Mouse (Mus musculus) MEL (cell line): ENCODE measurements around the gene Zic3. TPM values are rescaled to one million over a fixed set of nuclear protein-coding genes. Genes with fewer than 3 reads are reported as not detected.

Experiments used
- DNase-seq: peaks from one replicate; pipeline ENCODE4 v3.0.0; 2011; ENCODE audit warnings: low read depth, low spot score
- H3K27ac ChIP-seq: 2 replicates; pipeline ENCODE4 v1.5.1; 2012; ENCODE audit warnings: low read depth, mild to moderate bottlenecking, control low read depth, low read length, moderate library complexity; ENCODE audit not compliant: control insufficient read depth
- H3K27me3 ChIP-seq, 2 experiments: fragments of 150-350 bp in 1 of 2; sonication (generic) in 1 of 2; 2 replicates each; pipeline ENCODE4 v1.6.1; 2012; ENCODE audit warnings: low read length in 2 of 2, mild to moderate bottlenecking in 2 of 2, improper control_type of control experiment in 1 of 2, moderate library complexity in 1 of 2; ENCODE audit not compliant: insufficient read depth in 2 of 2, control insufficient read depth in 1 of 2
- H3K36me3 ChIP-seq, 2 experiments: 2 replicates each; pipeline ENCODE4 v1.6.1; 2012 to 2014; ENCODE audit warnings: low read length in 2 of 2, improper control_type of control experiment in 1 of 2, inconsistent platforms in 1 of 2, mild to moderate bottlenecking in 1 of 2; ENCODE audit not compliant: insufficient read depth in 2 of 2, control insufficient read depth in 1 of 2
- H3K4me1 ChIP-seq, 2 experiments: fragments of 150-350 bp in 1 of 2; sonication (generic) in 1 of 2; 2 replicates each; pipeline ENCODE4 v1.6.1; 2012; ENCODE audit warnings: low read length in 2 of 2, improper control_type of control experiment in 1 of 2, mild to moderate bottlenecking in 1 of 2; ENCODE audit not compliant: insufficient read depth in 2 of 2, control insufficient read depth in 1 of 2
- H3K4me3 ChIP-seq, 2 experiments: fragments of 150-350 bp in 1 of 2; sonication (generic) in 1 of 2; 2 replicates each; pipeline ENCODE4 v1.5.1; 2012; ENCODE audit warnings: low read depth in 2 of 2, low read length in 2 of 2, mild to moderate bottlenecking in 2 of 2, moderate library complexity in 2 of 2, control low read depth in 1 of 2, improper control_type of control experiment in 1 of 2; ENCODE audit not compliant: control insufficient read depth in 1 of 2, insufficient read depth in 1 of 2
- H3K79me2 ChIP-seq: 2 replicates; pipeline ENCODE4 v1.6.1; 2012; ENCODE audit warnings: mild to moderate bottlenecking, low read length, moderate library complexity; ENCODE audit not compliant: control insufficient read depth, poor library complexity, insufficient read depth
- H3K9ac ChIP-seq: 2 replicates; pipeline ENCODE4 v1.6.1; 2012; ENCODE audit warnings: low read depth, mild to moderate bottlenecking, control low read depth, low read length, moderate library complexity; ENCODE audit not compliant: control insufficient read depth, poor library complexity, severe bottlenecking
- H3K9me3 ChIP-seq: fragments of 150-350 bp; sonication (generic); replicated peaks from 2 replicates; pipeline ENCODE4 v1.6.1; 2012; ENCODE audit warnings: mild to moderate bottlenecking, low read length, improper control_type of control experiment, moderate library complexity; ENCODE audit not compliant: insufficient read depth
- CHD1 ChIP-seq: IDR thresholded peaks from 2 replicates; pipeline ENCODE4 v1.6.1; 2012; ENCODE audit warnings: low read depth, mild to moderate bottlenecking, inconsistent platforms, low read length, improper control_type of control experiment
- CHD2 ChIP-seq: IDR thresholded peaks from 2 replicates; pipeline ENCODE4 v1.6.1; 2011; ENCODE audit warnings: low read length, improper control_type of control experiment
- E2F4 ChIP-seq: IDR thresholded peaks from 2 replicates; pipeline ENCODE4 v1.6.1; 2011; ENCODE audit warnings: low read depth, low read length, improper control_type of control experiment, borderline replicate concordance
- ELF1 ChIP-seq: IDR thresholded peaks from 2 replicates; pipeline ENCODE4 v1.6.1; 2014; ENCODE audit warnings: low read depth, mild to moderate bottlenecking, inconsistent platforms, low read length, improper control_type of control experiment, moderate library complexity
- EP300 ChIP-seq, 2 experiments: IDR thresholded peaks; 2 replicates each; pipeline ENCODE4 v1.6.1; 2011; ENCODE audit warnings: improper control_type of control experiment in 2 of 2, low read length in 2 of 2, low read depth in 1 of 2, mild to moderate bottlenecking in 1 of 2
- GABPA ChIP-seq: IDR thresholded peaks from 2 replicates; pipeline ENCODE4 v1.6.1; 2012; ENCODE audit warnings: low read depth, mild to moderate bottlenecking, inconsistent platforms, low read length, improper control_type of control experiment, moderate library complexity
- HCFC1 ChIP-seq: IDR thresholded peaks from 2 replicates; pipeline ENCODE4 v1.6.1; 2012; ENCODE audit warnings: low read depth, mild to moderate bottlenecking, inconsistent platforms, low read length, improper control_type of control experiment, moderate library complexity
- JUND ChIP-seq: IDR thresholded peaks from 2 replicates; pipeline ENCODE4 v1.6.1; 2011; ENCODE audit warnings: low read depth, mild to moderate bottlenecking, improper control_type of control experiment, low read length
- KAT2A ChIP-seq: conservative IDR thresholded peaks from 2 replicates; pipeline ENCODE4 v1.6.1; 2012; ENCODE audit warnings: low read depth, low read length, improper control_type of control experiment, inconsistent platforms
- MAFK ChIP-seq: IDR thresholded peaks from 2 replicates; pipeline ENCODE4 v1.6.1; 2011; ENCODE audit warnings: low read depth, mild to moderate bottlenecking, low read length, improper control_type of control experiment, borderline replicate concordance
- MAX ChIP-seq: IDR thresholded peaks from 2 replicates; pipeline ENCODE4 v1.6.1; 2011; ENCODE audit warnings: low read length, improper control_type of control experiment
- MAZ ChIP-seq: IDR thresholded peaks from 2 replicates; pipeline ENCODE4 v1.6.1; 2012; ENCODE audit warnings: low read depth, mild to moderate bottlenecking, inconsistent platforms, low read length, improper control_type of control experiment
- MXI1 ChIP-seq: IDR thresholded peaks from 2 replicates; pipeline ENCODE4 v1.6.1; 2011; ENCODE audit warnings: mild to moderate bottlenecking, low read depth, low read length, improper control_type of control experiment
- MYB ChIP-seq: IDR thresholded peaks from 2 replicates; pipeline ENCODE4 v1.6.1; 2011; ENCODE audit warnings: mild to moderate bottlenecking, low read depth, low read length, improper control_type of control experiment
- POLR2A ChIP-seq, 2 experiments: IDR thresholded peaks; 2 replicates each; pipeline ENCODE4 v1.6.1; 2011 to 2012; ENCODE audit warnings: low read length in 2 of 2, mild to moderate bottlenecking in 2 of 2, control low read depth in 1 of 2, improper control_type of control experiment in 1 of 2, low read depth in 1 of 2, moderate library complexity in 1 of 2; ENCODE audit not compliant: control insufficient read depth in 1 of 2, insufficient read depth in 1 of 2, poor library complexity in 1 of 2
- RAD21 ChIP-seq: IDR thresholded peaks from 2 replicates; pipeline ENCODE4 v1.6.1; 2011; ENCODE audit warnings: mild to moderate bottlenecking, low read depth, low read length, improper control_type of control experiment
- SIN3A ChIP-seq: IDR thresholded peaks from 2 replicates; pipeline ENCODE4 v1.6.1; 2012; ENCODE audit warnings: low read length, improper control_type of control experiment, inconsistent platforms
- SMC3 ChIP-seq: IDR thresholded peaks from 2 replicates; pipeline ENCODE4 v1.6.1; 2011; ENCODE audit warnings: low read depth, low read length, improper control_type of control experiment
- TAL1 ChIP-seq: IDR thresholded peaks from 2 replicates; pipeline ENCODE4 v1.6.1; 2012; ENCODE audit warnings: mild to moderate bottlenecking, inconsistent platforms, low read length, moderate library complexity, mixed read lengths
- USF2 ChIP-seq, 2 experiments: IDR thresholded peaks; 2 replicates each; pipeline ENCODE4 v1.6.1; 2011 to 2012; ENCODE audit warnings: improper control_type of control experiment in 2 of 2, low read length in 2 of 2, borderline replicate concordance in 1 of 2, inconsistent platforms in 1 of 2, low read depth in 1 of 2, mild to moderate bottlenecking in 1 of 2; ENCODE audit not compliant: insufficient read depth in 1 of 2
- ZC3H11A ChIP-seq: IDR thresholded peaks from 2 replicates; pipeline ENCODE4 v1.6.1; 2012; ENCODE audit warnings: low read depth, mild to moderate bottlenecking, inconsistent platforms, low read length, improper control_type of control experiment
- ZKSCAN1 ChIP-seq: IDR thresholded peaks from 2 replicates; pipeline ENCODE4 v1.6.1; 2012; ENCODE audit warnings: low read depth, mild to moderate bottlenecking, inconsistent platforms, low read length, improper control_type of control experiment, moderate library complexity
- ZMIZ1 ChIP-seq: IDR thresholded peaks from 2 replicates; pipeline ENCODE4 v1.6.1; 2012; ENCODE audit warnings: low read depth, mild to moderate bottlenecking, inconsistent platforms, low read length, improper control_type of control experiment, moderate library complexity
- ZNF384 ChIP-seq: IDR thresholded peaks from 2 replicates; pipeline ENCODE4 v1.6.1; 2012; ENCODE audit warnings: low read depth, mild to moderate bottlenecking, inconsistent platforms, low read length, improper control_type of control experiment
- polyA plus RNA-seq, 2 experiments: library from polyadenylated mRNA; stranded (reverse) in 1 of 2; unstranded in 1 of 2; fragments of >175 nt in 1 of 2; fragments of >200 nt in 1 of 2; gene quantifications; 2 replicates each; pipeline versions ENCODE4 v1.2.1 to v1.2.4; 2012; ENCODE audit warnings: low replicate concordance in 2 of 2, low read depth in 1 of 2; ENCODE audit not compliant: insufficient read length in 2 of 2, insufficient read depth in 1 of 2, missing spikeins in 1 of 2
- total RNA-seq: library from RNA; depleted of rRNA; stranded (reverse); fragments of 300-350 nt; gene quantifications from 2 replicates; pipeline ENCODE4 v1.2.3, GENCODE M21; 2012

Gene Zic3
- total and polyA plus RNA-seq, 3 experiments = not detected

DNA sequence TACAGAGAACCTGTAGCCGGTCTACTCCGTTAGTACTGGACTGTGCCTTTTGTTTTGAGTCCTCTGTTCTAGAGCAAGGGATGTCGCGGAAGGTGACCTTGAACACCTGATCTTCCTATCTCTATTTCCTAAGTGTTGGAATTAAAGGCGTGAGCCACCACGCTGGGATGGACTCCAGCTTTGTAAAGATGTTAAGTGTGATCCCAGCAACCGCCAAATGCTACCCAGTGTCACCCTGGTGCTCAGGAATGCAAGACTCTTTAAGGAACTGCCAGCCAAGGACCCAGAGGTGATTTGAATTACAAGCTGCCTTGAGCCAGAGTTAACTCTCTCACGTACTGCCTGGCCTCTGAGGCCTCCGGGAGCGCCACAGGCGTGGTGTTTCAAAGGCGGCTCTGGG is 8.4 kb upstream of the Zic3 start:
- Histone ChIP-seq H3K4me3 (no peak overlapping the region), H3K79me2 (no peaks in the 10 kb centered on the region), H3K4me1 (no peaks in the 10 kb centered on the region), H3K36me3 (no peaks in the 10 kb centered on the region), H3K27me3 (no peaks in the 10 kb centered on the region), H3K27ac (no peak overlapping the region), H3K9ac (no peak overlapping the region), H3K9me3 (no peaks in the 10 kb centered on the region)
- no peak for DNase-seq
- TF ChIP-seq MAFK (no peak), HCFC1 (no peak), MXI1 (no peak), ZC3H11A (no peak), USF2 (IDR thresholded peaks at IDR 0.05; ENCODE audit: borderline replicate concordance in 1 of 2, insufficient read depth in 1 of 2, low read depth in 1 of 2, low read length in 2 of 2) (no peak), CHD2 (no peak), JUND (no peak), SIN3A (no peak), KAT2A (no peak), ZKSCAN1 (no peak), MAZ (no peak), E2F4 (no peak)

DNA sequence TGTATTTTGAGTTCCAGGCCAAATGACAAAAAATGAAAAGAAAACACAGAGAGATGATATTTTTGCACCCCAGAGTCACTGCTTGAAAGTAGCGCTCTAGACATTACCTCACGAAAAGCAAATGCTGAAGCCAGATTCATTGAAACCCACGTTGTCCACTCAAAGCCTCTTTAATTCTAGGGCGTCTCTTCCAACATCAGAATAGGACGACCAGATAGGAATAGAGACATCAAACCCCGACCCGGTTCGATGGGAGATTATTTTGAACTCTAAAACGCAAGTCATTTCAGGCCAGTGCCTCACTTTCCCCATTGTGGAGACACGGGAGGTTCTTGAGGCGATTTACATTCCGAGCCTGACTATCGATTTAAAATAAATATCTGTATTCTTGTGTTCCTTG is 7.7 kb upstream of the Zic3 start:
- Histone ChIP-seq H3K9ac (no peak overlapping the region), H3K36me3 (no peaks in the 10 kb centered on the region)

More for the DNA sequence above, 7.7 kb upstream of the Zic3 start:
- no peaks in the 10 kb centered on the region for H3K79me2 ChIP-seq
- H3K4me3 ChIP-seq = no peak overlapping the region
- TF ChIP-seq ZNF384 (no peak), EP300 (IDR thresholded peaks at IDR 0.05; ENCODE audit: low read depth in 1 of 2, low read length in 2 of 2) (no peak), SMC3 (no peak), MAZ (no peak), GABPA (no peak), MYB (no peak), MAX (no peak), POLR2A (IDR thresholded peaks at IDR 0.05; ENCODE audit: control insufficient read depth in 1 of 2, insufficient read depth in 1 of 2, low read depth in 1 of 2, low read length in 2 of 2, poor library complexity in 1 of 2) (no peak), CHD1 (no peak), RAD21 (no peak), ZMIZ1 (no peak), TAL1 (no peak), ELF1 (no peak)
- H3K4me1 ChIP-seq = no peaks in the 10 kb centered on the region
- no peak overlapping the region for H3K27ac ChIP-seq
- DNase-seq = no peak
- H3K27me3 ChIP-seq = no peaks in the 10 kb centered on the region
- H3K9me3 ChIP-seq = no peaks in the 10 kb centered on the region
